ENCODE assay signal across 10 mouse cellular contexts in genomic region chr16:95833455-95833854, GRCm38 (mm10).
DNase-seq lines count a peak whose midpoint lies in the region; ATAC-seq and TF ChIP-seq lines count a peak whose summit lies in the region.
"Had no signal": no experiment of that assay in that cellular context is flagged by ENCODE, and none has a peak within 500 bp of the region (broad histone marks: within the 10 kb centered on the region; RNA-seq: fewer than 3 reads in every experiment).

No protein-coding gene starts in this region.

- H3K9me3 ChIP-seq in kidney, embryonic 14.5 days (ENCODE audit: control insufficient read depth, low read length), result no peaks in the 10 kb centered on the region
- H3K9me3 ChIP-seq in embryonic facial prominence, embryonic 11.5 days (replicated peaks; ENCODE audit: control insufficient read depth, low read length), result no peaks in the 10 kb centered on the region
- H3K9me3 ChIP-seq in kidney, postnatal 0 days (replicated peaks; ENCODE audit: low read length), result no peaks in the 10 kb centered on the region

- no peak overlapping the region for H3K4me3 ChIP-seq in kidney, embryonic 14.5 days (ENCODE audit: low read length)
- no peak overlapping the region for H3K4me3 ChIP-seq in embryonic facial prominence, embryonic 11.5 days (ENCODE audit: low read depth, low read length)
- no peak overlapping the region for H3K4me3 ChIP-seq in kidney, postnatal 0 days (replicated peaks; ENCODE audit: low read depth, low read length)

- H3K9ac ChIP-seq in kidney, embryonic 14.5 days (ENCODE audit: low read depth, low read length), result no peak overlapping the region
- H3K9ac ChIP-seq in embryonic facial prominence, embryonic 11.5 days (replicated peaks; ENCODE audit: low read length), result no peak overlapping the region
- H3K9ac ChIP-seq in kidney, postnatal 0 days (ENCODE audit: low read depth, low read length), result no peak overlapping the region

- H3K36me3 ChIP-seq in kidney, embryonic 14.5 days (ENCODE audit: control insufficient read depth, insufficient read depth, low read length), result no peaks in the 10 kb centered on the region
- no peaks in the 10 kb centered on the region for H3K36me3 ChIP-seq in embryonic facial prominence, embryonic 11.5 days (replicated peaks; ENCODE audit: control insufficient read depth, insufficient read depth, low read depth, low read length)
- H3K36me3 ChIP-seq in kidney, postnatal 0 days (ENCODE audit: insufficient read depth, low read length), result no peaks in the 10 kb centered on the region

- no peak overlapping the region for H3K4me2 ChIP-seq in kidney, embryonic 14.5 days (replicated peaks; ENCODE audit: low read depth, low read length)
- H3K4me2 ChIP-seq in embryonic facial prominence, embryonic 11.5 days (ENCODE audit: low read depth, low read length), result no peak overlapping the region
- H3K4me2 ChIP-seq in kidney, postnatal 0 days (ENCODE audit: low read length), result no peak overlapping the region

- ATAC-seq in kidney, embryonic 14.5 days (ENCODE audit: low FRiP score, low TSS enrichment), result no peak
- ATAC-seq in embryonic facial prominence, embryonic 11.5 days (replicated peaks; ENCODE audit: insufficient number of reproducible peaks, low FRiP score, low TSS enrichment, low read depth), result no peak
- ATAC-seq in kidney, postnatal 0 days (replicated peaks; ENCODE audit: low FRiP score, low read depth), result no peak
- ATAC-seq in monocyte, adult 5-6 weeks (replicated peaks; ENCODE audit: insufficient number of reproducible peaks, low FRiP score, low TSS enrichment, poor library complexity, severe bottlenecking), result 0 out of 2 replicates have a peak, but pooled peaks have one; percentile 33
- ATAC-seq: hindbrain, postnatal 0 days had no signal

- TF ChIP-seq CTCF in kidney, postnatal 0 days (IDR thresholded peaks at IDR 0.05; ENCODE audit: low read depth), result no peak

- 45% methylated on average over 10 of the region's 10 CpGs for WGBS in kidney, embryonic 14.5 days
- WGBS in embryonic facial prominence, embryonic 11.5 days, result 62% methylated on average over 10 of the region's 10 CpGs
- WGBS in kidney, postnatal 0 days, result 63% methylated on average over 10 of the region's 10 CpGs

- no peak for DNase-seq in kidney, adult 18-20 months
- no peak for DNase-seq in embryonic facial prominence, embryonic 11.5 days (ENCODE audit: low spot score)
- no peak for DNase-seq in kidney, postnatal 0 days (ENCODE audit: low spot score)
- DNase-seq in left cerebral cortex, adult 11 months (ENCODE audit: low spot score), result no peak
- DNase-seq in frontal cortex, postnatal 25 days (ENCODE audit: low spot score in 2 of 2), result no peak
- DNase-seq in layer of hippocampus, postnatal 36 days, result no peak
- DNase-seq: left cerebral cortex, postnatal 4 days had no signal

- H3K4me1 ChIP-seq in kidney, embryonic 14.5 days (ENCODE audit: control insufficient read depth, insufficient read depth, low read length), result peaks cover 39% of the 10 kb centered on the region
- no peaks in the 10 kb centered on the region; the same call in 1 of the 2 replicates for H3K4me1 ChIP-seq in embryonic facial prominence, embryonic 11.5 days (ENCODE audit: control insufficient read depth, insufficient read depth, low read length)
- H3K4me1 ChIP-seq in kidney, postnatal 0 days (replicated peaks; ENCODE audit: insufficient read depth, low read length), result 0 out of 2 replicates have a peak, but pooled peaks cover 20% of the 10 kb centered on the region

- H3K27me3 ChIP-seq in kidney, embryonic 14.5 days (ENCODE audit: control insufficient read depth, insufficient read depth, low read length), result no peaks in the 10 kb centered on the region
- H3K27me3 ChIP-seq in embryonic facial prominence, embryonic 11.5 days (ENCODE audit: control insufficient read depth, insufficient read depth, low read length), result no peaks in the 10 kb centered on the region
- H3K27me3 ChIP-seq in kidney, postnatal 0 days (ENCODE audit: insufficient read depth, low read length), result no peaks in the 10 kb centered on the region

- H3K27ac ChIP-seq in kidney, embryonic 14.5 days (ENCODE audit: low read depth, low read length), result peak overlapping the region; percentile 62; the same call in 1 of the 2 replicates
- H3K27ac ChIP-seq in embryonic facial prominence, embryonic 11.5 days (replicated peaks; ENCODE audit: low read depth, low read length), result peak overlapping the region; percentile 15; the same call in 1 of the 2 replicates
- 0 out of 2 replicates have a peak overlapping the region, but pooled peaks have one; percentile 48 for H3K27ac ChIP-seq in kidney, postnatal 0 days
